ENCODE assay signal across 8 mouse cellular contexts in the genomic region with DNA sequence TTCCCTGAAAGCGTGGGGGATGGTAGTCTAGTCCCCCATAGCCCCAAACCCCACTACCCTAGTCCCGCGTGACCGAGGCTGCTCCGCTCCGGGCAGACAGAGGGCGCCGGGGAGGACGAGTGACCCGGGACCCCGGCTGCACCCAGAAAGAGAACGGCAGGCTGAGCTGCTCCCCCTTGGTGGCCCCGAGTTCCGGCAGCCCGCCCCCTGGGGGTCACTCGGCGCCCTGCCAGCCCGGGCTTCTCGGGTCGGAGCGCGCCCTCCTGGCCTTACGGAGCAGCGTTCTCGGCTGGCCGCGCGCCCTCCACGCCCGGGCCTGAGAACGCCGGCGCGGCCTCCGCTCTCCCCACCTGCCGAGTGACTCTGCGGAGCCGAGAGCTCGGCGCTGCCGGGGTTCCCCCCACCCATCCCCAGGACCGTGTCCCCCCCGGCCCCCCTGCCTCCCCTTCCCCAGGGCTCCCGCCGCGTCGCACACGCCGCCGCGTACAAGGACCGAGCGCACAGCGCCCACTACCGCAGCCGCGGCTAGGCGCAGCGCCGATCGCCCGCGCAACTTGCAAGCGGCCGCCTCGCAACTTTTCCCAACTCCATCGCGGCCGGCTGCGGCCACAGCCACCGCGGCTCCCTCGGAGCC. TPM values are rescaled to one million over a fixed set of nuclear protein-coding genes. Genes with fewer than 3 reads are reported as not detected.
A peak's percentile ranks its signal among the peaks of the same experiment; 100 is the strongest.
DNase-seq lines count a peak whose midpoint lies in the region; ATAC-seq and TF ChIP-seq lines count a peak whose summit lies in the region.

No protein-coding gene starts in this region.

- H3K4me3 ChIP-seq in heart, embryonic 10.5 days: peak overlapping the region; percentile 76
- peak overlapping the region; percentile 75 for H3K4me3 ChIP-seq in lung, embryonic 16.5 days (ENCODE audit: low read length)
- H3K4me3 ChIP-seq in small intestine, adult 2 months (ENCODE audit: low read depth, low read length): peak overlapping the region; percentile 65

- peak overlapping the region; percentile 88 for H3K9ac ChIP-seq in lung, embryonic 16.5 days (ENCODE audit: low read length)

- H3K4me1 ChIP-seq in heart, embryonic 10.5 days: peaks cover 36% of the 10 kb centered on the region
- H3K4me1 ChIP-seq in lung, embryonic 16.5 days (replicated peaks; ENCODE audit: control insufficient read depth, insufficient read depth, low read length): peaks cover 16% of the 10 kb centered on the region
- H3K4me1 ChIP-seq in small intestine, adult 2 months (ENCODE audit: control insufficient read depth, insufficient read depth, insufficient read length, low read length): peaks cover 12% of the 10 kb centered on the region

- peaks cover 50% of the 10 kb centered on the region for H3K27me3 ChIP-seq in heart, embryonic 10.5 days (ENCODE audit: insufficient read depth, poor library complexity, severe bottlenecking)
- peaks cover 8% of the 10 kb centered on the region for H3K27me3 ChIP-seq in lung, embryonic 16.5 days (ENCODE audit: control insufficient read depth, insufficient read depth, low read depth, low read length)
- H3K27me3 ChIP-seq in small intestine, adult 2 months (ENCODE audit: control insufficient read depth, insufficient read depth, low read length): peaks cover 81% of the 10 kb centered on the region

- peak; percentile 23; the same call in 1 of the 2 replicates for TF ChIP-seq CTCF in small intestine, adult 2 months (IDR thresholded peaks at IDR 0.05; ENCODE audit: extremely low read depth, insufficient read length, insufficient replicate concordance, low read depth, low read length)

- TF ChIP-seq POLR2A in small intestine, adult 2 months (IDR thresholded peaks at IDR 0.05; ENCODE audit: low read depth, low read length): no peak

- peak overlapping the region; percentile 94 for H3K27ac ChIP-seq in heart, embryonic 10.5 days
- peak overlapping the region; percentile 98 for H3K27ac ChIP-seq in lung, embryonic 16.5 days (ENCODE audit: low read length)
- peak overlapping the region; percentile 3; the same call in 1 of the 2 replicates for H3K27ac ChIP-seq in small intestine, adult 2 months (ENCODE audit: insufficient read depth, low read depth, low read length)

- no peaks in the 10 kb centered on the region for H3K9me3 ChIP-seq in heart, embryonic 10.5 days
- H3K9me3 ChIP-seq in lung, embryonic 16.5 days (ENCODE audit: control insufficient read depth, low read length): no peaks in the 10 kb centered on the region

- peak; percentile 69 for ATAC-seq in lung, embryonic 16.5 days (ENCODE audit: low read depth)
- no peak for ATAC-seq in monocyte, adult 5-6 weeks (replicated peaks; ENCODE audit: insufficient number of reproducible peaks, low FRiP score, low TSS enrichment, poor library complexity, severe bottlenecking)

- H3K36me3 ChIP-seq in heart, embryonic 10.5 days: no peaks in the 10 kb centered on the region
- H3K36me3 ChIP-seq in lung, embryonic 16.5 days (ENCODE audit: control insufficient read depth, insufficient read depth, low read length): no peaks in the 10 kb centered on the region
- H3K36me3 ChIP-seq in small intestine, adult 2 months (ENCODE audit: control insufficient read depth, insufficient read depth, low read length): no peaks in the 10 kb centered on the region

- peak; percentile 63 to 79 for DNase-seq in urinary bladder, adult 18-20 months (ENCODE audit: low spot score in 2 of 2)
- no peak for DNase-seq in urinary bladder, postnatal 10 days (ENCODE audit: low spot score)
- peak; percentile 91 for DNase-seq in embryo, embryonic 9.5 days (ENCODE audit: extremely low spot score)
- peak; percentile 90 for DNase-seq in heart, embryonic 10.5 days (ENCODE audit: low spot score)
- DNase-seq in kidney, adult 8-10 months: peak; percentile 69 to 74

- H3K4me2 ChIP-seq in lung, embryonic 16.5 days (ENCODE audit: low read depth, low read length): peak overlapping the region; percentile 77

- under 1% methylated on average over 55 of the region's 73 CpGs for WGBS in heart, embryonic 10.5 days
- WGBS in lung, embryonic 16.5 days: under 1% methylated on average over 68 of the region's 73 CpGs
- WGBS in small intestine, adult 2 months: under 1% methylated on average over 71 of the region's 73 CpGs

RNA-seq across cellular contexts. Expression of a gene that starts 39.4 kb away (rescaled TPM):
- 28.4 and 40.3 TPM in 2 replicates for polyA plus RNA-seq in heart, embryonic 10.5 days (2016; fragmentation: Nextera tagmentation; extraction: Ambion mirVana)
- polyA plus RNA-seq in lung, embryonic 16.5 days (2015; fragmentation: Nextera tagmentation; extraction: Ambion mirVana): 69.5 and 73.4 TPM in 2 replicates
- 2.6 and 2.8 TPM in 2 replicates for polyA plus RNA-seq in small intestine, adult 2 months (2012; rRNA removed)
- total RNA-seq in monocyte, adult 5-6 weeks (2017): not detected in 3 replicates

Comparison
In these comparisons a context has a peak if more than half of its experiments do, and no peak if none do; other contexts are left out.
1. H3K27ac ChIP-seq: peak in every context shown above with its lines; median percentile 98 in lung, embryonic 16.5 days; 94 in heart, embryonic 10.5 days; 3 in small intestine, adult 2 months.